Mouse (Mus musculus) large intestine, adult 2 months (tissue): ENCODE measurements around the gene Cldn24. TPM values are rescaled to one million over a fixed set of nuclear protein-coding genes. Genes with fewer than 3 reads are reported as not detected.
"Not testable (repeated sequence)": the region's sequence is repeated elsewhere in the genome, so short reads cannot be mapped to it uniquely, and the experiment has no call there.

Source experiments
- DNase-seq: peaks from one replicate; pipeline ENCODE4 v3.0.0-alpha.2; 2012; ENCODE audit warnings: low read depth, low spot score
- WGBS: fragments of 180-500 bp; shearing (Covaris S2); methylation state at CpG from one replicate; pipeline ENCODE4 v1.1.7; 2018; 5-methylcytosine and 5-hydroxymethylcytosine counted together
- polyA plus RNA-seq: library from polyadenylated mRNA; depleted of rRNA; stranded (reverse); fragments of >200 nt; gene quantifications from 2 replicates; pipeline ENCODE4 v1.2.3, GENCODE M21; 2012; rRNA removed

Gene Cldn24
- polyA plus RNA-seq, result not detected in 2 replicates

DNA sequence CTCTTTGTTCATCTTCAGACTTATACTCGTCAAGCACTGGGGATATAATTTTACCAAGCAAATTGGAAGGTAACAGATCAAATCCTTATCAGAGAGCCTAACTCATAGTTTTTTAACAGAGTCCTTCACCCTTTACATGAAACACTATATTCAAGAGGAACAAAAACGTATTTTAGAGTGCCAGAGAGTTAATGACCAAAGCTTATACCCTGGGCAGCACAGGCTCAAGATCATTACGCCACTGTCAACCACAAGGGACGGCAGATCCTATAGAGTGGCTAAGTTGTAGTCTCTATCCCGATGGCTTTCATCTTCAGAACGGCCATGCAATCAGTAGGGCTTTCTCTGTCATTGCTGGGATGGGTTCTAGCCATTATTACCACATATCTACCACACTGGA, at the start of gene Cldn24:
Gene Cldn24 (plus strand): TSS at position 301 of the 400 bp plus-strand sequence.
- 85% methylated on average over 6 of the region's 6 CpGs for WGBS
- DNase-seq, result no peak

- no peak for DNase-seq
- WGBS, result 80% methylated on average over 5 of the region's 5 CpGs
These were observed 49.0 kb upstream of the Cldn24 start for GRCm38 (mm10) chr8:47772986-47773385.

DNA sequence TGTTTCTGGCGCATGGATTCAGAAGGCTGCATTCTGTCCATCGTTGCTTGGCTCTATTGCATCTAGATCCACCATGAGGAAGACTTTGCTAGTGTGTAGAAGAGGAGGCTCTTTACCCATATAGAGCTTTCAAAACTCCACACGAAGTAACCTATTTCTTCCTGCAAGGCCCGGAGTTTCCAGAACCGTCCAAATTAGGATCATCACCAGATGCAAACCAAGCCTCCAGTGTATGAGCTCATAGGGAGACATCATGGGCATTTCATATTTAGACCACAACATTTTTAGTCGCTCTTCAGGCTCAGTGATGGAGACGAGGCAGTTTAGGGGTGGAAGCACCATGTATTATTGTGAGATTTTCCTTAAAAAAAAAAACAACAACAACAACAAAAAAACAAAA, 44.5 kb upstream of the Cldn24 start:
- no peak for DNase-seq
- 89% methylated on average over 7 of the region's 7 CpGs for WGBS

- no peak for DNase-seq
- 32% methylated on average over 6 of the region's 6 CpGs for WGBS
These were observed 42.4 kb upstream of the Cldn24 start for GRCm38 (mm10) chr8:47779589-47779988.

DNA sequence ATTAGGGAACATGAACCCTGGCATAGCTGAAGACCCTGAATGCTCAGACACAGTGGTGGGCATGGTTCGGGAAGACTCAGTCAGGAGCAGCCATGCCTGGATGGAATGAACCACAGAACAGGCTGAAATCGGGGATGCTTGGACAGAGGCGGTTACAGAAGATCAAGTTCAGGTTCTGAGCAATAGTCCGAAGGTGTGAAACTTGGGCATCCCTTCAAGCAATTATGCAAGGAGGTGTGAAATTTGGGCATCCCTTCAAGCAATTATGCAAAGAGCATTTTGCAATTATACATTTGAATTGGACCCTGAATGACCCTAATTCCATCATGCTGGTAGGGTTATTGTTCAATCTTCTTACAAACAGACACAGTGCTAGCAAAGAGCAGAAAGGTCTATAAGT, 40.1 kb upstream of the Cldn24 start:
- WGBS, result 96% methylated on average over 4 of the region's 4 CpGs
- DNase-seq, result no peak

DNA sequence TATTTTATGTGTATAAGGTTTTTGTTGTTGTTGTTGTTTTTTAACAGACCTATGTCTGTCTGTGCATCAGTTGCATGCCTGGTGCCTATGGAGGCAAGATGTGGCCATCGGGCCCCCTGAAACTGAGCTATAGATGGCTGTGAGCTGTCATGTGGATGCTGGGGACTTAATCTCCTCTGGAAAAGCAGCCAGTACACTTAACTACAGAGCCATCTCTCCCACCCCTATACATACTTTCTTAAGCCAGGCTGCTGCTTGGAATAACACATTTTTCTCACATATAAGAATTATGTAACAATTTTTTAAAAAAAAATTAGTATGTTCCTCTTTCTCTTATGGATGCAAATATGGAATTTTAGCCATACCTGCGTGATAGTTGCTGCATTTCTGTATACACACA, 38.4 kb upstream of the Cldn24 start:
- DNase-seq, result no peak
- WGBS, result 93% methylated on average over 2 of the region's 2 CpGs

GRCm38 (mm10) chr8:47783944-47784343, 38.0 kb upstream of the Cldn24 start:
- DNase-seq, result no peak
- WGBS, result 80% methylated on average over 6 of the region's 6 CpGs

DNA sequence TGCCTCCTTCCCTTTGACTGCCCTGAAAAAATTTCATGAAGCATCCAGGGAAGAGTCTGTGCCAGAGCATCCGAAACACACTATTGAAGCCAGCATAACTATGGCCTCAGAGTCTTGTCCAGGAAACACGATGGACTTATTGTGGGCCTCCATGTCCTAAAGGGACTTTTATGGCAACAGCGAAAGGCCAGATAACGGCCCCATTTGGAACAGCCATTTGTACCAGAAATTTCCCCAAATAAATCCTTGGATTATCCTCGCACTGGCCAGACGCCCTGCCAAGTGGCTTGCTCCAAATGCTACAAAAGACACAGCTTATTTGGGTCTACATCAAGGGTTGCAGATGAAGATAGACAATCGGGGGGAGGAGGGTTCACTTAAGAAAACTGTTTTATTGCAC, 37.5 kb upstream of the Cldn24 start:
- DNase-seq, result no peak
- 79% methylated on average over 7 of the region's 7 CpGs for WGBS

DNA sequence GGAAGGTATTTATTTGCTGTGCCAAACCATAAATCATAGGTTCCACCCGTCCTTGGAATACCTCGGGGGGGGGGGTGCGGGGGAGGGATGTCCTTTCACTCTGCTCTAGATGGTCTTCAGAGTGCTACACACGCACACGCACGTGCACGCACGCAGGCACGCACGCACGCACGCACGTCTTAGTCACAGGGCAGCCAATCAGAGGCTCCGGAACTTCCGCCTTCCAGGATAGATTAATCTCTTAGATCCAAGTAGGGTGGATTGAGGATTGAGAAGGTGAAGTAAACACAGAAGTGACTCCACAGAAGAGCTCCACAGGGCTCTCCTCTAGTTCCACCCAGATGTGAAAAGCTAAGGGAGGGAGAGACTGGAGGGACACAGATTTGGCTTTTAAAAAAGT, 35.6 kb upstream of the Cldn24 start:
- no peak for DNase-seq
- WGBS, result 85% methylated on average over 15 of the region's 15 CpGs

DNA sequence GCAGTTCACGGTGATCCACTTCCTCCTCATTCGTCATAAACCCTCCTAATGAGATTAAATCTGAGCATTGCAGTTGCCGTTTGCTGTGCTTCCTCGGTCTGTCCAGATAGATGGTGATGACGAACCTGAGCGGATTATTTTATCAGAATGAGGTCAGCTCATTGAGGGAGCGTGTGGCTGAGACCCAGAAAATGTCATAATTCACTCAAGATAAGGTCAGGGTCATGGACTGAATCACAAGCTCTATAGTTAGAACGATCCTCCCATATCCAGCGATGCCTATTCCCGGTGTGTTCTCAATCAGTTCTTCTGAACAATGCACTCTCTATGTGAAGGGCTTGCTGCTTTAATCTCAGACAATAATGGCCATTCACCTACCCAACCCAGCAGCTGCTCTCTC, 34.2 kb upstream of the Cldn24 start:
- WGBS, result 32% methylated on average over 10 of the region's 10 CpGs

GRCm38 (mm10) chr8:47791986-47792385, 30.0 kb upstream of the Cldn24 start:
- DNase-seq, result no peak

More for the DNA sequence above, 34.2 kb upstream of the Cldn24 start:
- DNase-seq, result no peak

GRCm38 (mm10) chr8:47799438-47799837, 22.5 kb upstream of the Cldn24 start:
- WGBS, result 73% methylated on average over 6 of the region's 6 CpGs
- DNase-seq, result no peak

More at GRCm38 (mm10) chr8:47791986-47792385, 30.0 kb upstream of the Cldn24 start:
- WGBS, result 43% methylated on average over 9 of the region's 9 CpGs

DNA sequence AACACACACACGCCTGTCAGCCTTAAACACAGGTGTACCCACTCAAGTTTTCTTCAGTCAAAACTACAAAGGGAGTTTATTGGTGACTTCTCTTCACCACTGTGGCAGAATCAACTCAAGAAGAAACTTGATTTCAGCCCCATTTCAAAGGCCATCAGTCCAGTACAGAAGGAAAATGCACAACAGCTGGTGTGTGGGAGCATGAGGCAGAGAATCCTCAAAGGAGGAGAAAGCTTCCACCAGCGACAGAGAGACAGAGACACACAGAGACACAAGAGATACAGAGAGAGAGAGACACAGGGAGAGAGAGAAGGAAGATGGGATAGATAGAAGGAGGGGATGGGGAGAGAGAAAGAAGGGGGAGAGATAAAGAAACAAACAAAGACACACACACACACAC, 19.6 kb upstream of the Cldn24 start:
- WGBS, result 74% methylated on average over 2 of the region's 2 CpGs
- no peak for DNase-seq

- WGBS, result 83% methylated on average over 1 of the region's 1 CpGs
- no peak for DNase-seq
These were observed 17.7 kb upstream of the Cldn24 start for GRCm38 (mm10) chr8:47804262-47804661.

- 70% methylated on average over 14 of the region's 14 CpGs for WGBS
These were observed 11.8 kb upstream of the Cldn24 start for GRCm38 (mm10) chr8:47809970-47810665.

DNA sequence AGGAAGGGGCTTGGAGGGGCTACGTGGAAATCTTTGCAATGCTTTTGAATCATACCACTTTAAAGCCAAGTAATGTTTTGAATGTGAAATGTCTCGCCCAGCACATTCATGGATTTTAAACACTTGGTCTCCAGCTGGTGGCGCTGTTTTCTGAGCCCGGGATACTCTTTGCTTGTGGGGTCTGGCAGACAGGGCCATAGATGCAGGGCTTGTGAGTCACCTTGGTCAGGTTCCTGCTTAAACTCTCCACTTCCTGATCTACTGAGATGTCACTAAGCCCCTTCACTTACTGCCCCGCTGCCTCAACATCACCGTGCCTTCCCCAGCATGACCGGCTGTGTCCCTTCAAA, 11.3 kb upstream of the Cldn24 start:
- WGBS, result 78% methylated on average over 7 of the region's 7 CpGs
- no peak for DNase-seq

More at GRCm38 (mm10) chr8:47809970-47810665, 11.8 kb upstream of the Cldn24 start:
- DNase-seq, result no peak

DNA sequence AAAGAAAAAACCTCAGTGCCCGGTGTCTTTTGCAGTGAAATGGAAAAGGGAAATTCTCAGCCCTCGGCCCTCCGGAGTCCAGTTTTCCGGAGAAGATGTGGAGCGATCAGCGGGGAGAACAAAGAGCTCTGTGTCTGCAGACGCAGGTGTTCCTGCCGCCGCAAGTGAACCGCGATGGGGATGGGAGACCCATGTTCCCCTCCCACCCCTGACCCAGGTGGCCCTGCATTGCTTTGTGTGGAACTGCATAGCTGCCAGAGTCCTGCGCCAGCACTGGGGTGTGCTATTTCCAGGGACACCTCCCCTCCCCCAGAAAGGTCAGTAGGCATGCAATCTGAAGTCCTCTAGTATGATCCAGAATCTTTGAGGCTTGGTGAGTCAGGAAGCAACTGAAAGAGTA, 10.7 kb upstream of the Cldn24 start:
- no peak for DNase-seq
- WGBS, result 83% methylated on average over 12 of the region's 12 CpGs

DNA sequence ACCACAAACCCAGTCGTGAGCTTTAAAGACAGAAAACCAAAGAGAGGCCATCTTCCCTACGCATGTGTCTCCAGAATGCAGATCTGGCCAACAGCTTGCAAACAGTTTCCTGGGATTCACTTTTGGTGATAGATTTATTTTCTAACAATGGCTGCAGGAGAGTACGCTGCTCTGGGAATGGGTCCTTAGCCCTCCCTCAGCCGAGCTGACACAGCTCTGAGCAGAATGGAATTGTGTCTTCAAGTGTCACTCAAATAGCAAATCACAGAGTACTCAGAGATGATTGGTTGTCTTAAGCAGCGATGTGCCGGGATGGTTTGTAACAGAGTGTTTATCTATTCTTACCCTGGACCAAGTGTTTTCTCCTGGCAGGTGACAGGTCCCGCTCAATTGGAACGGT, 2.9 kb upstream of the Cldn24 start:
- DNase-seq, result no peak
- WGBS, result 87% methylated on average over 8 of the region's 8 CpGs

GRCm38 (mm10) chr8:47820914-47821772, 800 bp upstream of the Cldn24 start:
- 79% methylated on average over 20 of the region's 20 CpGs for WGBS
- DNase-seq, result no peak

DNA sequence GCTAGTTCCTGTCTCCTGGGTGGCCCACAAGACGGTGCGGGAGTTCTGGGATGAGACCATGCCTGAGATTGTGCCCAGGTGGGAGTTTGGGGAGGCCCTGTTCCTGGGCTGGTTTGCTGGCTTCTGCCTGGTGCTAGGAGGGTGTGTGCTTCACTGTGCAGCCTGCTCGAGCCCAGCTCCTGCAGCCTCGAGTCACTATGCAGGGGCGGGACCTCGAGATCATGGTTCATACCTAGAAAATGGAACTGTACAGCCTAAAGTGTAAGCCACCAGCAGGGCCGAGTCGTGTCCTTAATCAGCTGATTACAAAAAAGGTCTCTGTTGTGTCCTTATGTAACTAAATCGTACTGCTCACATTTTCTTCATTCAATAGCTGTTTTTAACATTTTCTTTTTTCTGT, 598 bp downstream of the Cldn24 start:
- not testable (repeated sequence) for DNase-seq
- 52% methylated on average over 7 of the region's 9 CpGs for WGBS

- no peak for DNase-seq
- 61% methylated on average over 10 of the region's 10 CpGs for WGBS
These were observed 1.8 kb downstream of the Cldn24 start for GRCm38 (mm10) chr8:47823777-47824176.
